Mouse (Mus musculus): ENCODE results near the gene Car3.
A peak's percentile ranks its signal among the peaks of the same experiment; 100 is the strongest.

GRCm38 (mm10) chr3:14886102-14887098 lies 23.1 kb downstream of the Car3 start, which contains the start of gene Car2:
- TF ChIP-seq EP300 (optimal IDR thresholded peaks at IDR 0.05) (no peak), CTCF (IDR thresholded peaks at IDR 0.05; ENCODE audit: low read depth) (peak; percentile 67)

Data from stomach, postnatal 0 days (tissue).